Mouse (Mus musculus) retina, postnatal 1 day (tissue): ENCODE data around the gene Myh10.
A peak's percentile ranks its signal among the peaks of the same experiment; 100 is the strongest.
"Not testable (repeated sequence)": the region's sequence is repeated elsewhere in the genome, so short reads cannot be mapped to it uniquely, and the experiment has no call there.

Source experiments
- DNase-seq: peaks from one replicate; pipeline ENCODE4 v3.0.0-alpha.2; 2012

Myh10 gene

GRCm38 (mm10) chr11:68693447-68694040 is 2.2 kb downstream of the Myh10 start:
- peak; percentile 32 for DNase-seq

- no peak for DNase-seq
These were observed 11.0 kb downstream of the Myh10 start for GRCm38 (mm10) chr11:68702370-68702769.

- DNase-seq, result no peak
These were observed 12.0 kb downstream of the Myh10 start for GRCm38 (mm10) chr11:68703360-68703759.

GRCm38 (mm10) chr11:68704258-68704657 is 12.9 kb downstream of the Myh10 start:
- no peak for DNase-seq

GRCm38 (mm10) chr11:68704847-68705246 is 13.5 kb downstream of the Myh10 start:
- DNase-seq, result no peak

GRCm38 (mm10) chr11:68706524-68707429 is 15.4 kb downstream of the Myh10 start:
- no peak for DNase-seq

- DNase-seq, result no peak
These were observed 16.7 kb downstream of the Myh10 start for GRCm38 (mm10) chr11:68707881-68708582.

GRCm38 (mm10) chr11:68716167-68716566 is 24.8 kb downstream of the Myh10 start:
- no peak for DNase-seq

GRCm38 (mm10) chr11:68717171-68717840 is 25.9 kb downstream of the Myh10 start:
- peak; percentile 22 for DNase-seq

- no peak for DNase-seq
These were observed 27.8 kb downstream of the Myh10 start for GRCm38 (mm10) chr11:68719096-68719648.

- DNase-seq, result no peak
These were observed 28.4 kb downstream of the Myh10 start for GRCm38 (mm10) chr11:68719774-68720173.

GRCm38 (mm10) chr11:68724117-68724516 is 32.8 kb downstream of the Myh10 start:
- DNase-seq, result no peak

GRCm38 (mm10) chr11:68728693-68729092 is 37.3 kb downstream of the Myh10 start:
- DNase-seq, result no peak

- no peak for DNase-seq
These were observed 39.4 kb downstream of the Myh10 start for GRCm38 (mm10) chr11:68730792-68731191.

- DNase-seq, result no peak
These were observed 40.7 kb downstream of the Myh10 start for GRCm38 (mm10) chr11:68732066-68732465.

GRCm38 (mm10) chr11:68733401-68733800 is 42.0 kb downstream of the Myh10 start:
- DNase-seq, result not testable (repeated sequence)

- no peak for DNase-seq
These were observed 48.1 kb downstream of the Myh10 start for GRCm38 (mm10) chr11:68739509-68739908.

- no peak for DNase-seq
These were observed 51.3 kb downstream of the Myh10 start for GRCm38 (mm10) chr11:68742658-68743057.

- no peak for DNase-seq
These were observed 52.8 kb downstream of the Myh10 start for GRCm38 (mm10) chr11:68744150-68744549.

- DNase-seq, result no peak
These were observed 54.2 kb downstream of the Myh10 start for GRCm38 (mm10) chr11:68745374-68746200.

GRCm38 (mm10) chr11:68748121-68748520 is 56.8 kb downstream of the Myh10 start:
- no peak for DNase-seq

- DNase-seq, result no peak
These were observed 58.8 kb downstream of the Myh10 start for GRCm38 (mm10) chr11:68750206-68750605.
